Mouse (Mus musculus): ENCODE measurements around the gene Zfp947. TPM values are rescaled to one million over a fixed set of nuclear protein-coding genes. Genes with fewer than 3 reads are reported as not detected.
"Not testable (repeated sequence)": the region's sequence is repeated elsewhere in the genome, so short reads cannot be mapped to it uniquely, and the experiment has no call there.

Gene Zfp947
- polyA plus RNA-seq (2014; fragmentation: Nextera tagmentation; extraction: Ambion mirVana): 1.6 and 2.1 TPM in 2 replicates

DNA sequence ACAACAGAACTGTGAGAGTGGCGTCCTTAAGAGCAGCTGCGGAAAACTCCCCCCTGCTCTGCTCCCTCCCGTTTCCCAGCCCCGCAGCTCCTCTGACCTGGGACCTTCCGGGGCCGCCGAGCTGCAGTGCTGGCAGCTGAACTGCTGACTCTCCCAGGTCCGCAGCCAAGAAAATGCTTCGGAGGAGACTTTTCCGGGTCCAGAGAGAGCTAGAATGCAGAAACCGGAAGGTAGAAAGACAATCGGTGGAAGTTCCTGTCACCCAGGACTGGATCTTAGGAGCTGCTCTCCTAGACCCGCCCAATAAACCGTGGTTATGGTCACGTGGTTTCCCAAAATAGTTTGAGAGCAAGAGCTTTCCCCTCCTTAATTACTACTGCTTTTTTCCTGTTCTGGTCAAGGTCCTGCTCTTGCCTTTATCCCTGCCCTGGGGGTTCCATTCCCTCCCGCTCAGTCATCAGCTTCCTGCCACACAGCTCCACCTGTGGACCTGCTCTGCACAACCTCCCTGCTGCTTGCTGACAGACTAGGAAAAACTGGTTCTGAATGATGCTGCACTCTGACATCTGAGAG lies at the start of gene Zfp947:
Gene Zfp947 (minus strand): TSS at position 469 of the 573 bp plus-strand sequence.
- H3K4me1 ChIP-seq (replicated peaks; ENCODE audit: control insufficient read depth, insufficient read depth, low read length); H3K9me3 ChIP-seq (ENCODE audit: control insufficient read depth, low read length); H3K27me3 ChIP-seq (ENCODE audit: control insufficient read depth, insufficient read depth, low read length); H3K27ac ChIP-seq; H3K36me3 ChIP-seq (replicated peaks; ENCODE audit: control insufficient read depth, insufficient read depth): not testable (repeated sequence)
- DNase-seq (ENCODE audit: low spot score): peak; percentile 46
- ATAC-seq (ENCODE audit: low FRiP score): peak; percentile 87
- Histone ChIP-seq H3K9ac (peak within 1 kb of the TSS; percentile 55), H3K4me2 (replicated peaks) (peak within 1 kb of the TSS; percentile 51), H3K4me3 (replicated peaks; ENCODE audit: low read length) (peak within 1 kb of the TSS; percentile 44)
- under 1% methylated on average over 16 of the region's 16 CpGs for WGBS

DNA sequence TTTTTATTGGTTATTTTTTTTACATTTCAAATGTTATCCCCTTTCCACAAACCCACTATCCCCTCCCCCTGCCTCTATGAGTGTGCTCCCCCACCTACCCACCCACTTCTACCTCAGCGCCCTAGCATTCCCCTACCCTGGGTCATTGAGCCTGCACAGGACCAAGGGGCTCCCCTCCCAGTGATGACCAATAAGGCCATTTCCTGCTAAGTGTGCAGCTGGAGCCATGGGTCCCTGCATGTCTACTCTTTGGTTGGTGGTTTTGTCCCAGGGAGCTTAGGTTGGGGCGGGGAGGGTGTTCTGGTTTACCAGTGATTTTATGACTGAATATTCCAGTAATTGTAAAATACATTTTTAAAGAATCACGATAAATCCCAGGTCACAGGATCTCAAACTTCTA lies 686 bp downstream of the Zfp947 start:
- not testable (repeated sequence) for H3K27me3 ChIP-seq (ENCODE audit: control insufficient read depth, insufficient read depth, low read length); H3K9me3 ChIP-seq (ENCODE audit: control insufficient read depth, low read length); H3K4me1 ChIP-seq (replicated peaks; ENCODE audit: control insufficient read depth, insufficient read depth, low read length); DNase-seq (ENCODE audit: low spot score); H3K27ac ChIP-seq; H3K36me3 ChIP-seq (replicated peaks; ENCODE audit: control insufficient read depth, insufficient read depth)
- Histone ChIP-seq H3K4me3 (replicated peaks; ENCODE audit: low read length) (peak overlapping the region; percentile 44), H3K9ac (peak overlapping the region; percentile 55), H3K4me2 (replicated peaks) (peak overlapping the region; percentile 51)
- ATAC-seq (ENCODE audit: low FRiP score): peak; percentile 64
- 5% methylated on average over 3 of the region's 3 CpGs for WGBS

DNA sequence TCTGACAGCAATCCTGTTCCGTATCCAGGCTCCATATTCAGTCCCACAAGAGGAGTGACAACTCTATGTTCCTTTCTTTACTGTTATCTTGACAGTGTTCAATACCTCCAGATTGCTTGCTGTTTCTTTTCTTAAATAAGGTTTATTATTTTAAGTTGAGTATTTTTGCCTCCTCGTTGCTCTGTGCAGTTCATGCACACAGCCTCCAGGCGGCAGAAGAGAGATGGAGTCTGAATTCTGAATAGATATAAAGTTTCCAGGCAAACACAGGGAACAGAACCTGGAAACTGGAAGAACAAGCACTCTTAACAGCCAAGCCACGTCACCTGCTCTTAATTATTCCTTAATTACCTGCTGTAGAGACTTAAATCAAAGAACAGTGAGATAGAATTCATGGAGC lies 12.0 kb downstream of the Zfp947 start:
- H3K4me2 ChIP-seq (replicated peaks); H3K9me3 ChIP-seq (ENCODE audit: control insufficient read depth, low read length): not testable (repeated sequence)

GRCm38 (mm10) chr17:22118770-22119169 lies 47.2 kb downstream of the Zfp947 start:
- DNase-seq (ENCODE audit: low spot score): no peak
- no peaks in the 10 kb centered on the region for H3K9me3 ChIP-seq (ENCODE audit: control insufficient read depth, low read length)
- H3K4me2 ChIP-seq (replicated peaks): no peak overlapping the region
- H3K4me3 ChIP-seq (replicated peaks; ENCODE audit: low read length): no peak overlapping the region
- H3K36me3 ChIP-seq (replicated peaks; ENCODE audit: control insufficient read depth, insufficient read depth): no peaks in the 10 kb centered on the region
- no peaks in the 10 kb centered on the region for H3K4me1 ChIP-seq (replicated peaks; ENCODE audit: control insufficient read depth, insufficient read depth, low read length)
- H3K27ac ChIP-seq: no peak overlapping the region
- no peak overlapping the region for H3K9ac ChIP-seq
- ATAC-seq (ENCODE audit: low FRiP score): no peak
- no peaks in the 10 kb centered on the region for H3K27me3 ChIP-seq (ENCODE audit: control insufficient read depth, insufficient read depth, low read length)

More for the DNA sequence above, 12.0 kb downstream of the Zfp947 start:
- H3K9ac ChIP-seq; H3K27me3 ChIP-seq (ENCODE audit: control insufficient read depth, insufficient read depth, low read length); H3K4me1 ChIP-seq (replicated peaks; ENCODE audit: control insufficient read depth, insufficient read depth, low read length); H3K4me3 ChIP-seq (replicated peaks; ENCODE audit: low read length); H3K36me3 ChIP-seq (replicated peaks; ENCODE audit: control insufficient read depth, insufficient read depth); DNase-seq (ENCODE audit: low spot score); H3K27ac ChIP-seq; ATAC-seq (ENCODE audit: low FRiP score): not testable (repeated sequence)
- WGBS: 73% methylated on average over 2 of the region's 4 CpGs

Other genes starting within 250 kb of the Zfp947 start
- 20.0 and 22.2 TPM in 2 replicates for gene Zfp942, start 203.7 kb downstream of the Zfp947 start, polyA plus RNA-seq (2014; fragmentation: Nextera tagmentation; extraction: Ambion mirVana)
- 19.1 and 21.3 TPM in 2 replicates for gene Zfp943, start 203.6 kb downstream of the Zfp947 start, polyA plus RNA-seq (2014; fragmentation: Nextera tagmentation; extraction: Ambion mirVana)
- 4.6 and 4.9 TPM in 2 replicates for gene Zfp994, start 59.4 kb upstream of the Zfp947 start, polyA plus RNA-seq (2014; fragmentation: Nextera tagmentation; extraction: Ambion mirVana)
- gene CT030661.1, start 148.6 kb upstream of the Zfp947 start, polyA plus RNA-seq (2014; fragmentation: Nextera tagmentation; extraction: Ambion mirVana): 13.8 and 14.4 TPM in 2 replicates
- gene Zfp944, start 195.2 kb upstream of the Zfp947 start, polyA plus RNA-seq (2014; fragmentation: Nextera tagmentation; extraction: Ambion mirVana): 14.5 and 15.1 TPM in 2 replicates
- gene Zfp758, start 195.3 kb upstream of the Zfp947 start, polyA plus RNA-seq (2014; fragmentation: Nextera tagmentation; extraction: Ambion mirVana): 8.8 and 9.1 TPM in 2 replicates

Data from hindbrain, embryonic 14.5 days (tissue).